Mouse (Mus musculus) heart, postnatal 25 days (tissue): ENCODE data around the gene Bach2. TPM values are rescaled to one million over a fixed set of nuclear protein-coding genes. Genes with fewer than 3 reads are reported as not detected.

Experiments
- DNase-seq: peaks from one replicate; pipeline ENCODE4 v3.0.0; 2022; ENCODE audit warnings: low spot score
- intact Hi-C: fragments of 180-260 bp; cut with DNase I; formaldehyde crosslinking; loops from one replicate; pipeline ENCODE4 v1.15.1; 2025
- total RNA-seq, 2 experiments: library from RNA; stranded (reverse); gene quantifications; 2 replicates each; pipeline ENCODE4 v1.2.3; 2021

The Bach2 gene
- total RNA-seq, 2 experiments from 2014 or later: 6.9 to 7.9 TPM

- intact Hi-C loops: no loop called here
- no peak for DNase-seq
These were observed 166.7 kb downstream of the Bach2 start for GRCm38 (mm10) chr4:32405149-32405882.

- DNase-seq: no peak
- intact Hi-C loops: no loop called here
These were observed 167.4 kb downstream of the Bach2 start for GRCm38 (mm10) chr4:32405985-32406384.

DNA sequence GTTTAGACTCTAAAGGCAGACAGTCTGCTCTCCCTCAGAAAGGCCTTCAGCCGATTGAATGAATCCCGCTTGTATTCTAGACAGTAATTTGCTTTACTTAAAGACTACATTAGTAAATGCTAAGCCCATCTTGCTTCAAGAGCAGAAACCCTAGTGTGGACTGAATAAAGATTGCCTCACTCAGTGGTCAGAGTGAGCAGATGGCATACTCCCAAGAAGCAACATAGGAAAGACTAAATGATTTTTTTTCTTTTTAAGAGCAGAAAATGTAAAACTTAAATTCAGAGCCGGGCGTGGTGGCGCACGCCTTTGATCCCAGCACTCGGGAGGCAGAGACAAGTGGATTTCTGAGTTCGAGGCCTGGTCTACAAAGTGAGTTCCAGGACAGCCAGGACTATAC, 169.9 kb downstream of the Bach2 start:
- intact Hi-C loops: no loop called here
- no peak for DNase-seq

DNA sequence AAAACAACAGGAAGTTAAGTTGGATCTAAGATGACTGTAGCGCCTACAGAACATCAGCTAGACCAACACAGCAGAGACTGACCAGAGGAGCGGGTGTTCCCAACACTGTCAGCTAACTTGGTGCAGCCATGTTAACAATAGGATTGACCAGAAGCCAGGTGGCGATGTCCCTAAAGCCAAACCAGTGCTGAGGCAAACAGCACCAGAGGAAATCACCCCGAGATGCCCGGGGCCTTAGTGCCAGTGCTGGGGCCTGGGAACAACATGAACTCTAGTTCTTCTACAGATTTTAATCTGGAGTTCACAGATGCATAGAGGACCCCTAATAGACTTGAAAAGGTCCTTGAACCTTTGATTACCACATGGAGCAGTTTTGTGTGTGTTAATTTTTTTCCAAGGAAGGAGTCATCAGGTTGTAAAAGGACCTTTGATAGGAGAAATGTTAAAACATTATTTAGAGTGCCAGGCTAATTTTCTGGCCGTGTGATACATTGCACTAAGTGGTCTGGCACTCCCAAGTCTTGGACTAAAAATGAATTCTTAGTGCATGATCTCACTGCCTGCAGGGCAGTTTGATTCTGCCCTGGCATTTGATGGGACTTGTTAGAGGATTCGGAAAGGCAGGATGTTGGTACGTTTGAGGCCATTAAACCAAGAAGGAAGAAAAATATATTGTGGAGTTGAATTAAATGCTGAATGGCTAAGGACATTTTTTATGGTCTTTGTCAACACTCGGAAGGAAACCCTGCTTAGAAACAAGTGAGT, 170.7 kb downstream of the Bach2 start:
- intact Hi-C loops: no loop called here
- no peak for DNase-seq

GRCm38 (mm10) chr4:32413063-32413462, 174.5 kb downstream of the Bach2 start:
- DNase-seq: no peak
- intact Hi-C loops: no loop called here

- DNase-seq: no peak
- intact Hi-C loops: no loop called here
These were observed 174.9 kb downstream of the Bach2 start for GRCm38 (mm10) chr4:32413505-32413904.

GRCm38 (mm10) chr4:32414959-32415358, 176.4 kb downstream of the Bach2 start:
- intact Hi-C loops: no loop called here
- no peak for DNase-seq

GRCm38 (mm10) chr4:32417939-32418338, 179.3 kb downstream of the Bach2 start:
- intact Hi-C loops: no loop called here
- no peak for DNase-seq

- DNase-seq: no peak
- intact Hi-C loops: no loop called here
These were observed 183.0 kb downstream of the Bach2 start for GRCm38 (mm10) chr4:32421570-32421969.

DNA sequence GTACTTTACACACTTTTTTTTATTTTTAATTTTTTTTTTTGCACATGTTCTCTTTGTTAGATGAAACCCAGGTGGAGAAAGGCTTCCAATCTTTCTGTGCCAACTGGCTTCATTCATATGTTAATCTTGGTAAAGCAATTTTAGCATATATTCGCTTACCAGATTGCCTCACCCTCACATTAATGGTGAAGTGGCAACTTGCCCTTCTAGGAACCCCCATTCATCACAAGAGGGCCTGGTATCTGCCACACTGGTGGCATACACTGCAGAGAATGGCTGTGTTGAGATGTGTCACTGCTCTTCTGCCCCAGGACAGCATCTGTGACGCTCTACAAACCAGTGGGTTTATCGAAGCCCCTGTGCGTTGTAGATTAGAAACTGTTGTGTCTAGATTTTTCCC, 183.8 kb downstream of the Bach2 start:
- intact Hi-C loops: no loop called here

DNA sequence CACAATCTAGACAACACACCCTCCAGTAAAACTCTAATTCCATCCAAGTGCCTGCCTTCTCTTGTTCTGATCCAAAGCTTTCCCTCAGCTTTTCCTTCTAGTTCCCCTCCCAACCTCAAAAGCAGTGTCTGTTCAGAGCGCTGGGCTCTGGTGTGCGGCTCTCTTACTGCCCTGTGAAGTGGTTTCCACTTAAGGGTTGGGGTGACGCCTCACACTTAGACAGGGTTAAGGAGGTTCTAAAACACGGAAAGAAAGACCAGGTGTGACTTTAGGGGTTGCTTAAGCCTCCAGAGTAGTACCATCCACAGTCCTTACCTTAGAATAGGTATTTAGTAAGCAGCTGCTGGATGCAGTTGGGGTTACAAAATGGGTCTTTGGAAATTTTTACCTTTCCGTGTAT, 185.1 kb downstream of the Bach2 start:
- DNase-seq: no peak
- intact Hi-C loops: no loop called here

More for the DNA sequence above, 183.8 kb downstream of the Bach2 start:
- no peak for DNase-seq

DNA sequence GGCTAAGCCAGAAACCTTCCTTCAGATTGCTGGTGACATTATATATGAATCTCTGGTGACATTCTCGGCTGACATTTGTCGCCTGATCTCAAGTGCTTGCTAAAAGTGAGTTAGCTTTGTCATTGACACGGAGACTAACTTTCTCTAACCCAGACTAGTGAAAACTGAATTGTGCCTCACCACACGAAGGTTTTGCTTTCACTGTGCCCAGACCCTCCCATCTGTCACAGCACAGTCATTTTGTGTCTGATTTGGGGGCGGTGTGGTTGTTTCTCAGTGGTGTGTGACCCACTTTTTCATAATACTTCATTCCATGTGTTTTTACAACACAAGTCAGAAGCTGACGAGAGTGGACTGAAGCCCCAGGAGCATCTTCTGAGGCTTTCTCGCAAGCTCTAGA, 185.8 kb downstream of the Bach2 start:
- intact Hi-C loops: no loop called here
- no peak for DNase-seq

DNA sequence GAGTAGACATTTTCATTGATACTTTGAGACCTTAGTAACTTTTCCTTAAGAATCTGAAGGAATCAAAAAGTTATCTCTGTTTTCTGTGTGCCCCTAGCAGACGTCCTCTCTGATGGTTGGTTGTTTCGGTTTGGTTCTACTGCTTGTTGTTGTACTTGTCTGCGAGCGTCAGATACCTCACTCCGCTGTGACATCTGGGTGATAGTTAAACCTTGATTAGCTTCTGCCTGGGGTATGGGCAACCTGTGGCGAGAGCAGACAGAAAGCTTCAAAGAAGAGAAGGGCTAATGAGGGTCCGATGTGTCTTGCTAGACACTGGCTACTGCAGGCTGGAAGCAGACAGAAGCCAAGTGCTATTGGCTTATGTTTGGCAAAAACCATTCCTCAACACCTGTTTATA, 186.5 kb downstream of the Bach2 start:
- intact Hi-C loops: no loop called here
- no peak for DNase-seq

DNA sequence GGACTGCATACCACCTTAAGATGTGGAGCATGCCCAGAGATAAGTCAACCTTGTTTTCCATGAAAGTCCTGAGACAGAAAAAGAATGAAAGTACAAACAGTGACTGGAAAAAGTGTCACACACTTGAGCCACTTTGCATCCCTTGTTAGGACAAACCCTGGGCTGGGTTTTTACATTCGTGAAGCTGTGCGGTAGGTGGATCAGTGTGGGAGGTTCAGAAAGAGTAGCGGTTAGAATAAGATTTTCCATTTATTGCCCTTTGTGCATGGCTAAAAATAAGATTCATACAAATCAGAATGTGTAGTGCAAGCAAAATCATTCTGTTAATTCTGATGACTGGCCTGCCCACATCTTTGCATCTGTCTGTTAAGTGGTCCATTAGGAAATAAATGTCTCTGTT, 187.0 kb downstream of the Bach2 start:
- no peak for DNase-seq
- intact Hi-C loops: no loop called here

DNA sequence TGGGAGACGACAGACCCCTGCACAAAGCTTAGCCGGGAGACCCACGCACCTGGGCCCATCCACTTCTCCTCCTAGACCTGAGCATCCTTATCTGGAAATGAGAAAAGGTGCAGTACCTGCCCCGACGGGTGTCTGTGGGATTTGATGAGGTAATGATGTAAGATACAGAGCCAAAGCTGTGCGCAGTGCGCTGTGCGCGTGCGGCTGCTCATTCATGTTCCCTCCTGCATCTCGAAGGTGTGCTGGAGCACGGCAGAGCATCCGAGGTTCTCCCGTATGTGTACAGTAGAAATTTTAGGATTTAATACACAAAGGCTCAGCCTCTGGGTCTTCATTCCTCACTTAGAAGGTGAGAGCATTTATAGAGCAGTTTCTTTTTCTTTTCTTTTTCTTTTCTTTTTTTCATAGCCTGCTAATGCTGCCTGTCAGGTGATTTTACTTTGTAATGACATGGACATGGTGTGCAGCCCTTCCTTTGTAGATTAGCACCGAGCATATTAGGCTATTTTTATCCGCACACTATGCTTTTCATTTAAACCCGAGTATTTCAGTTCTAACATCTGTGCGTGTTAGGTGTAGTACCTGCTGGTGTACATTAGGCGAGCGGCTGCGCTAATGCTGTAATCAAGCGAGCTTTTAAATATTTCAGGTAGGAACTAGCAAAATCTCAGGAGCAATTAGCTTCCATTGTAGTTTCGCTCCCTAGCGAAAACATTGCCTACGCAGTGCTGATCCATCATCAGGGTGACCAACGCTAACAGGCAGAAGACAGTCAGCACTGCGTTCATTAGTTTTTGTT, 188.4 kb downstream of the Bach2 start:
- no peak for DNase-seq
- intact Hi-C loops: no loop called here

DNA sequence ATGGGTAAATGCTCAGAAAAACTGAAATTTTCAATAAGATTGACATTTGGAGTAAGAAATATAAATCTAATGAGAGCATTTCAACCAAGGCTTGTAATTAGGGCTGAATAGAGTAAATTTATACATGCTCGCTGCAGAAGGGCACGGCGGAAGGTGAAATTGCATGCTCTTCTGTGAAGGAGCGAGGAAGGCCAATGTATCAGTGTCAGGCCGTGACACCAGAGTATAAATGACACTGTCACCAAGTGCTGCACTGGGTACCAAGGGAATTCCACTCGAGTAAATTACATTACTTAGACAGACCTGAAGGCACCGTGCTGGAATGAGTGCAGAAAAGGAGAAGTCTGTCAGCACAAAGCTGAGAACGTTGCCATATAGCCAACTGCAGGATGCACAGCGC, 190.1 kb downstream of the Bach2 start:
- DNase-seq: no peak
- intact Hi-C loops: no loop called here

DNA sequence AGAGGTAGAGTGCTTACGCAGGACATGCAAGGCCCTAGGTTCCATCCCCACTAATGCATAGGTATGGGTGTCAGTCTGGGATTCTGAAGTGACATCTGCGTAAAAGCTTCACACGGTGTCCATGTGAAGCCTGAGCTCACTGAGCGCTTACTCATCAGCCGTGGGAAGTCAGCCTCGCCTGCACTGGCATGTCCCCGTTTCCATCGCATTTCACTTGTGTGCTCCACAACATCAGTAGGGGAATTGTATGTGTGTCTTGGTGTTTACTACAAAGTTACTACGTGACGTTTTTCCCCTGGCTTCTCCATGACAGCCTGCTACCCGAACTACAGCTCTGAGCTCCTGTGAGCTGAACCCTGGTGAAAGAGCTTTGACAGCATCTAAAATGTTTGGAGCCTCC, 191.5 kb downstream of the Bach2 start:
- intact Hi-C loops: no loop called here

GRCm38 (mm10) chr4:32430981-32431380, 192.4 kb downstream of the Bach2 start:
- DNase-seq: no peak
- intact Hi-C loops: no loop called here

More for the DNA sequence above, 191.5 kb downstream of the Bach2 start:
- no peak for DNase-seq

DNA sequence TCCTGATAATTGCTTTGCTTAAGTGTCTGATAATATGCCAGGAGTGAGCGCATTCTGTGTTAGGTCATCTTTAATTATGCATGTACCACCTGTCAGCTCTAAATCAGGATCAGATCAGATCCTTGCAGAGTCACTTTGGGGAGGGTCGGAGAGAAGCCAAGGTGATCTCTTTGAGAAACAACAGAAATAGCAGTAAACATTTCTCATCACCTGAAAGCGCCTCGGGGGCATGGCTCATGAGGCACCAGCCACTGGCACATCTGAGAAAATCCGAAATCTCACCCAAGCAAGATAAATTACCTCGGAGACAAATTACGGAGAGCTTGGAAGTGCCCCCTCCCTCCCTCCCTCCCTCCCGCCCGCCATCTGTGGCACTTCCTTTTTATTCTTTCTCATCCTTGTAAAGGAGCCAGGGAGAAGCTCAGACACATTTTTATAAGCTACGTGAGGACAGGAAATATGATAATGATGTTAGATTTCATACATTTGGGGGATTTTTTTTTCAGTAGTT, 193.7 kb downstream of the Bach2 start:
- intact Hi-C loops: no loop called here

DNA sequence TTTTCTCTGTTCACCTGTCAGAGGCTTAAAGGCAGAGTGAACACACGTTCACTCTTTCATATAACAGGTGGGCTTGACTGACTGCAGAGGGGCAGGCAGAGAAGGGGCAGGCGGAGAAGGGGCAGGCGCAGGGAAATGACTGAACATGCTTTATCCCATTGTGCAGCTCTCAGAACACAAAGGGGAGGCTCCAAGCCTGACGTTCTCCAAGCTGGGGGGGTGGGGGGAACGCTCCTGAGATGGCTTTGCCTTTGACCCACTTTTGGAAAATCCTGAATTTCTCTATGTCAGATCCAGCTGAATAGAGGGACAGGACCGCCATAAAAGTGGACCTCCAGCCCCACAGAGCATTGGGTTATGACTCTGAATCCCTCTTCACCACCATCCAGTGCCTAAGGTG, 194.3 kb downstream of the Bach2 start:
- intact Hi-C loops: no loop called here
- DNase-seq: no peak

More for the DNA sequence above, 193.7 kb downstream of the Bach2 start:
- no peak for DNase-seq

GRCm38 (mm10) chr4:32434612-32435011, 196.0 kb downstream of the Bach2 start:
- intact Hi-C loops: no loop called here
- DNase-seq: no peak
